Mouse (Mus musculus) midbrain, embryonic 13.5 days (tissue): ENCODE measurements at regions not wholly inside any gene's neighbourhood (a gene's known extent, or its start where the extent isn't known, plus 50 kb on each side); places are given as distances from the start of the nearest gene placed in this dataset.

Source experiments
- ATAC-seq: fragments of 200-750 bp; cut with Nextera tagmentation; 2 replicates; pipeline ENCODE4 v1.8.0; 2017; ENCODE audit warnings: mild to moderate bottlenecking, moderate TSS enrichment, moderate library complexity
- H3K27ac ChIP-seq: fragments of 300-500 bp; sonication (generic); 2 replicates; pipeline ENCODE4 v1.5.1; 2015; ENCODE audit warnings: inconsistent platforms, mild to moderate bottlenecking, moderate library complexity
- H3K27me3 ChIP-seq: fragments of 300-500 bp; sonication (generic); 2 replicates; pipeline ENCODE4 v1.6.1; 2015; ENCODE audit warnings: mild to moderate bottlenecking, inconsistent platforms
- H3K36me3 ChIP-seq: fragments of 300-500 bp; sonication (generic); 2 replicates; pipeline ENCODE4 v1.6.1; 2015; ENCODE audit warnings: mild to moderate bottlenecking, inconsistent platforms
- H3K4me1 ChIP-seq: fragments of 300-500 bp; sonication (generic); replicated peaks from 2 replicates; pipeline ENCODE4 v1.6.1; 2015; ENCODE audit warnings: inconsistent platforms
- H3K4me2 ChIP-seq: fragments of 300-500 bp; sonication (generic); replicated peaks from 2 replicates; pipeline ENCODE4 v1.6.1; 2015; ENCODE audit warnings: moderate library complexity, mild to moderate bottlenecking, inconsistent platforms
- H3K4me3 ChIP-seq: fragments of 300-500 bp; sonication (generic); replicated peaks from 2 replicates; pipeline ENCODE4 v1.5.1; 2015; ENCODE audit warnings: mild to moderate bottlenecking, inconsistent platforms
- H3K9ac ChIP-seq: fragments of 300-500 bp; sonication (generic); replicated peaks from 2 replicates; pipeline ENCODE4 v1.6.1; 2015; ENCODE audit warnings: mild to moderate bottlenecking, inconsistent platforms
- H3K9me3 ChIP-seq: fragments of 300-500 bp; sonication (generic); 2 replicates; pipeline ENCODE4 v1.6.1; 2016; ENCODE audit warnings: mild to moderate bottlenecking, inconsistent platforms
- WGBS: fragments of 180-500 bp; shearing (Covaris S2); methylation state at CpG from one replicate; pipeline ENCODE4 v1.1.7; 2015; 5-methylcytosine and 5-hydroxymethylcytosine counted together

GRCm38 (mm10) chrX:22961338-22961737 lies 403.5 kb downstream of the Klhl13 start:
- no peak overlapping the region for H3K4me2 ChIP-seq
- peaks cover 5% of the 10 kb centered on the region; the same call in 1 of the 2 replicates for H3K4me1 ChIP-seq
- no peaks in the 10 kb centered on the region for H3K9me3 ChIP-seq
- H3K27ac ChIP-seq, result peak overlapping the region; percentile 30; the same call in 1 of the 2 replicates
- H3K4me3 ChIP-seq, result no peak overlapping the region
- no peaks in the 10 kb centered on the region for H3K36me3 ChIP-seq
- ATAC-seq, result peak; percentile 95
- no peak overlapping the region for H3K9ac ChIP-seq
- no peaks in the 10 kb centered on the region for H3K27me3 ChIP-seq

GRCm38 (mm10) chrX:22950406-22951256 lies 414.3 kb downstream of the Klhl13 start:
- 18% methylated on average over 3 of the region's 3 CpGs for WGBS
- Histone ChIP-seq H3K36me3 (no peaks in the 10 kb centered on the region), H3K4me2 (no peak overlapping the region), H3K9ac (no peak overlapping the region), H3K27me3 (no peaks in the 10 kb centered on the region), H3K4me1 (no peaks in the 10 kb centered on the region), H3K9me3 (no peaks in the 10 kb centered on the region), H3K27ac (0 out of 2 replicates have a peak overlapping the region, but pooled peaks have one; percentile 22), H3K4me3 (no peak overlapping the region)
- ATAC-seq, result peak; percentile 82
